Mouse (Mus musculus) stomach, postnatal 0 days (tissue): ENCODE measurements around the gene St6galnac1.

Experiments used
- CTCF ChIP-seq: IDR thresholded peaks from 2 replicates; pipeline ENCODE4 v1.5.1; 2016; ENCODE audit warnings: antibody characterized with exemption, low read depth, mild to moderate bottlenecking, moderate library complexity
- EP300 ChIP-seq: optimal IDR thresholded peaks from 2 replicates; pipeline ENCODE3; 2016; ENCODE audit warnings: antibody characterized with exemption

DNA sequence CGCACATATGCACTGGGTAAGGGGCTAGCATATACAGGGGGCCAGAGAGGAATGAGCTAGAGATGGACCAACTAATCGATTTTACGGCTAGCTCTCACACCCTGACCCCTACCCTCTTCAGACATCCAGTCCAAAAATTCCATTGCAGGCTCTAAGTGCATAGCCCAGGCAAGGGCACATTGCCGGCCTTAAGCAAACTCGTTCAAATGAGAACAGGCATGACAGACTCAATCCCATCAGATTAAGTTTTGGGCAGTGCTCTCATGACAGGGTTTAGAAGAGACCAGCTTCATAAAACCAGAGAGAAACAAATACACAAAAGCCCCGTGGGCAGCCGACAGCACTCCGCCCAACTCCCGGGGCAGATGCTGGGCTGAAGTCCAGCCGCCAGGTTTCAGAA is 46.9 kb upstream of the St6galnac1 start:
- TF ChIP-seq CTCF (no peak), EP300 (no peak)
